Mouse (Mus musculus): Measurements from ENCODE around the gene Lcmt1. TPM values are rescaled to one million over a fixed set of nuclear protein-coding genes. Genes with fewer than 3 reads are reported as not detected.
A peak's percentile ranks its signal among the peaks of the same experiment; 100 is the strongest.

The Lcmt1 gene
- polyA plus RNA-seq, 1 experiment: 17.8 TPM

GRCm38 (mm10) chr7:123389686-123390280 is 20.2 kb downstream of the Lcmt1 start:
- WGBS: 74% methylated on average over 6 of the region's 6 CpGs
- no peak overlapping the region for H3K4me3 ChIP-seq (replicated peaks; ENCODE audit: extremely low read depth, low read depth, low read length)
- TF ChIP-seq POLR2A (IDR thresholded peaks at IDR 0.05; ENCODE audit: borderline replicate concordance, extremely low read depth, low read depth, low read length) (no peak), CTCF (IDR thresholded peaks at IDR 0.05; ENCODE audit: insufficient read depth, low read length) (no peak)
- DNase-seq: no peak
- H3K4me1 ChIP-seq (ENCODE audit: control insufficient read depth, insufficient read depth, low read length): no peaks in the 10 kb centered on the region; the same call in 1 of the 2 replicates

- Histone ChIP-seq H3K4me3 (replicated peaks; ENCODE audit: extremely low read depth, low read depth, low read length) (no peak overlapping the region), H3K4me1 (ENCODE audit: control insufficient read depth, insufficient read depth, low read length) (no peaks in the 10 kb centered on the region)
- WGBS: 70% methylated on average over 6 of the region's 6 CpGs
- TF ChIP-seq CTCF (IDR thresholded peaks at IDR 0.05; ENCODE audit: insufficient read depth, low read length): no peak
- no peak for TF ChIP-seq POLR2A (IDR thresholded peaks at IDR 0.05; ENCODE audit: borderline replicate concordance, extremely low read depth, low read depth, low read length)
- DNase-seq: no peak
These were observed 24.7 kb downstream of the Lcmt1 start for GRCm38 (mm10) chr7:123394271-123394670.

GRCm38 (mm10) chr7:123396900-123397299 is 27.3 kb downstream of the Lcmt1 start:
- TF ChIP-seq POLR2A (IDR thresholded peaks at IDR 0.05; ENCODE audit: borderline replicate concordance, extremely low read depth, low read depth, low read length): no peak
- no peak for TF ChIP-seq CTCF (IDR thresholded peaks at IDR 0.05; ENCODE audit: insufficient read depth, low read length)
- 90% methylated on average over 5 of the region's 5 CpGs for WGBS
- H3K4me3 ChIP-seq (replicated peaks; ENCODE audit: extremely low read depth, low read depth, low read length): no peak overlapping the region

GRCm38 (mm10) chr7:123397369-123397768 is 27.8 kb downstream of the Lcmt1 start:
- WGBS: 78% methylated on average over 8 of the region's 8 CpGs
- no peaks in the 10 kb centered on the region for H3K4me1 ChIP-seq (ENCODE audit: control insufficient read depth, insufficient read depth, low read length)
- no peak for DNase-seq
- TF ChIP-seq CTCF (IDR thresholded peaks at IDR 0.05; ENCODE audit: insufficient read depth, low read length) (no peak), POLR2A (IDR thresholded peaks at IDR 0.05; ENCODE audit: borderline replicate concordance, extremely low read depth, low read depth, low read length) (no peak)
- no peak overlapping the region for H3K4me3 ChIP-seq (replicated peaks; ENCODE audit: extremely low read depth, low read depth, low read length)

More at GRCm38 (mm10) chr7:123396900-123397299, 27.3 kb downstream of the Lcmt1 start:
- DNase-seq: no peak
- H3K4me1 ChIP-seq (ENCODE audit: control insufficient read depth, insufficient read depth, low read length): no peaks in the 10 kb centered on the region

GRCm38 (mm10) chr7:123397931-123398330 is 28.3 kb downstream of the Lcmt1 start:
- Histone ChIP-seq H3K4me1 (ENCODE audit: control insufficient read depth, insufficient read depth, low read length) (no peaks in the 10 kb centered on the region), H3K4me3 (replicated peaks; ENCODE audit: extremely low read depth, low read depth, low read length) (no peak overlapping the region)
- TF ChIP-seq CTCF (IDR thresholded peaks at IDR 0.05; ENCODE audit: insufficient read depth, low read length) (no peak), POLR2A (IDR thresholded peaks at IDR 0.05; ENCODE audit: borderline replicate concordance, extremely low read depth, low read depth, low read length) (no peak)
- DNase-seq: no peak
- WGBS: 91% methylated on average over 8 of the region's 8 CpGs

- Histone ChIP-seq H3K4me1 (ENCODE audit: control insufficient read depth, insufficient read depth, low read length) (no peaks in the 10 kb centered on the region), H3K4me3 (replicated peaks; ENCODE audit: extremely low read depth, low read depth, low read length) (no peak overlapping the region)
- TF ChIP-seq POLR2A (IDR thresholded peaks at IDR 0.05; ENCODE audit: borderline replicate concordance, extremely low read depth, low read depth, low read length) (no peak), CTCF (IDR thresholded peaks at IDR 0.05; ENCODE audit: insufficient read depth, low read length) (peak; percentile 30; the same call in 1 of the 2 replicates)
- WGBS: 23% methylated on average over 7 of the region's 7 CpGs
- peak; percentile 44 for DNase-seq
These were observed 29.2 kb downstream of the Lcmt1 start for GRCm38 (mm10) chr7:123398828-123399227.

- TF ChIP-seq POLR2A (IDR thresholded peaks at IDR 0.05; ENCODE audit: borderline replicate concordance, extremely low read depth, low read depth, low read length) (no peak), CTCF (IDR thresholded peaks at IDR 0.05; ENCODE audit: insufficient read depth, low read length) (no peak)
- WGBS: 83% methylated on average over 4 of the region's 4 CpGs
- no peak overlapping the region for H3K4me3 ChIP-seq (replicated peaks; ENCODE audit: extremely low read depth, low read depth, low read length)
- no peaks in the 10 kb centered on the region for H3K4me1 ChIP-seq (ENCODE audit: control insufficient read depth, insufficient read depth, low read length)
- DNase-seq: no peak
These were observed 29.7 kb downstream of the Lcmt1 start for GRCm38 (mm10) chr7:123399286-123399685.

- no peak for DNase-seq
- Histone ChIP-seq H3K4me3 (replicated peaks; ENCODE audit: extremely low read depth, low read depth, low read length) (no peak overlapping the region), H3K4me1 (ENCODE audit: control insufficient read depth, insufficient read depth, low read length) (no peaks in the 10 kb centered on the region)
- 89% methylated on average over 3 of the region's 3 CpGs for WGBS
- TF ChIP-seq POLR2A (IDR thresholded peaks at IDR 0.05; ENCODE audit: borderline replicate concordance, extremely low read depth, low read depth, low read length) (no peak), CTCF (IDR thresholded peaks at IDR 0.05; ENCODE audit: insufficient read depth, low read length) (no peak)
These were observed 31.5 kb downstream of the Lcmt1 start for GRCm38 (mm10) chr7:123401121-123401520.

- H3K4me1 ChIP-seq (ENCODE audit: control insufficient read depth, insufficient read depth, low read length): no peaks in the 10 kb centered on the region
- no peak for DNase-seq
- WGBS: 89% methylated on average over 6 of the region's 6 CpGs
- no peak overlapping the region for H3K4me3 ChIP-seq (replicated peaks; ENCODE audit: extremely low read depth, low read depth, low read length)
- TF ChIP-seq POLR2A (IDR thresholded peaks at IDR 0.05; ENCODE audit: borderline replicate concordance, extremely low read depth, low read depth, low read length) (no peak), CTCF (IDR thresholded peaks at IDR 0.05; ENCODE audit: insufficient read depth, low read length) (no peak)
These were observed 34.6 kb downstream of the Lcmt1 start for GRCm38 (mm10) chr7:123404198-123404597.

GRCm38 (mm10) chr7:123405619-123406018 is 36.0 kb downstream of the Lcmt1 start:
- DNase-seq: no peak
- WGBS: 50% methylated on average over 3 of the region's 3 CpGs
- TF ChIP-seq CTCF (IDR thresholded peaks at IDR 0.05; ENCODE audit: insufficient read depth, low read length) (no peak), POLR2A (IDR thresholded peaks at IDR 0.05; ENCODE audit: borderline replicate concordance, extremely low read depth, low read depth, low read length) (no peak)
- H3K4me1 ChIP-seq (ENCODE audit: control insufficient read depth, insufficient read depth, low read length): no peaks in the 10 kb centered on the region
- no peak overlapping the region for H3K4me3 ChIP-seq (replicated peaks; ENCODE audit: extremely low read depth, low read depth, low read length)
